Mouse (Mus musculus) small intestine, adult 2 months (tissue): ENCODE data around the gene Nav2. TPM values are rescaled to one million over a fixed set of nuclear protein-coding genes. Genes with fewer than 3 reads are reported as not detected.

Experiments
- H3K27ac ChIP-seq: fragments of 200-500 bp; 2 replicates; pipeline ENCODE4 v1.5.1; 2012; ENCODE audit warnings: low read depth, low read length, control low read depth, inconsistent platforms; ENCODE audit not compliant: insufficient read depth
- H3K27me3 ChIP-seq: fragments of 200-500 bp; 2 replicates; pipeline ENCODE4 v1.6.1; 2012; ENCODE audit warnings: mild to moderate bottlenecking, moderate library complexity, low read length, inconsistent platforms; ENCODE audit not compliant: control insufficient read depth, insufficient read depth
- H3K36me3 ChIP-seq: fragments of 200-500 bp; 2 replicates; pipeline ENCODE4 v1.6.1; 2012; ENCODE audit warnings: mild to moderate bottlenecking, low read length, control low read depth, inconsistent platforms; ENCODE audit not compliant: control insufficient read depth, insufficient read depth
- H3K4me1 ChIP-seq: fragments of 200-500 bp; 2 replicates; pipeline ENCODE4 v1.6.1; 2012; ENCODE audit warnings: low read length, inconsistent platforms, mixed read lengths; ENCODE audit not compliant: control insufficient read depth, insufficient read depth, insufficient read length
- H3K4me3 ChIP-seq: fragments of 200-500 bp; 2 replicates; pipeline ENCODE4 v1.5.1; 2012; ENCODE audit warnings: low read depth, mild to moderate bottlenecking, control low read depth, inconsistent platforms, low read length, moderate library complexity
- CTCF ChIP-seq: fragments of 200-500 bp; IDR thresholded peaks from 2 replicates; pipeline ENCODE4 v1.5.1; 2012; ENCODE audit warnings: low read depth, mild to moderate bottlenecking, control low read depth, inconsistent platforms, low read length, moderate library complexity, mixed read lengths; ENCODE audit not compliant: insufficient replicate concordance, insufficient read length; ENCODE audit errors: extremely low read depth
- POLR2A ChIP-seq: fragments of 200-500 bp; IDR thresholded peaks from 2 replicates; pipeline ENCODE4 v1.6.1; 2012; ENCODE audit warnings: low read depth, mild to moderate bottlenecking, control low read depth, inconsistent platforms, low read length, moderate library complexity
- WGBS: fragments of 180-500 bp; shearing (Covaris S2); methylation state at CpG from one replicate; pipeline ENCODE4 v1.1.7; 2018; 5-methylcytosine and 5-hydroxymethylcytosine counted together
- polyA plus RNA-seq: library from polyadenylated mRNA; depleted of rRNA; stranded (reverse); fragments of >200 nt; gene quantifications from 2 replicates; pipeline ENCODE4 v1.2.3, GENCODE M21; 2012

Nav2 gene
- polyA plus RNA-seq, 1 experiment, result 8.5 TPM

DNA sequence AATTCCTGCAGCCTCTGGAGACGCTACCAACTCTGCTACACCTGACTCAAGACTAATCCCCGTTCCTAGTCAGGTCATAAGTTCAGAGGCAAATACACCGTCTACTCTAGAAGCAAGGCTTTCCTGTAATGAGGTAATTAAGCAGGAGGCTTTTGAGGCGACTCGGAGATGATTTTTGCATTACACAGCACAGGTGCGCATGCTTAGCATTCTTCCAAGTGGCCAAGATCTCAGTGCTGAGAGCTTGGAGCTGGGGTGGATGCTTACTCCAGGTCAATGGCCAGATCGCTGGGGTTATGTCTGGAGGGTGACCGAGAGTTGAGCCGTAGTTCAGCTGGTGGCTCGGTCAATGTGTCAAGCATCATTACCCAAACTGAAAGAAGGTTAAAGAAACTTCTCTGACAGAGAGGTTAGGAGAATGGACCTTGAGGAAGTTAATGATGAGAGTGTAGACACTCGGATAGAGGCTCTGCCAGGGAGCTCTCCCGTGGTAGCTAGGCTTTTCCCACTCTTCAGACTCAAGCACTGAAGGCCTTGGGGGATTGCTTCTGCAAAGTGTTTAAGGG, 161.0 kb downstream of the Nav2 start:
- H3K4me3 ChIP-seq, result no peak overlapping the region
- H3K27me3 ChIP-seq, result no peaks in the 10 kb centered on the region
- 0 out of 2 replicates have a peak, but pooled peaks cover 2% of the 10 kb centered on the region for H3K4me1 ChIP-seq
- TF ChIP-seq CTCF (no peak), POLR2A (no peak)
- H3K27ac ChIP-seq, result no peak overlapping the region
- 69% methylated on average over 12 of the region's 12 CpGs for WGBS
- H3K36me3 ChIP-seq, result no peaks in the 10 kb centered on the region

DNA sequence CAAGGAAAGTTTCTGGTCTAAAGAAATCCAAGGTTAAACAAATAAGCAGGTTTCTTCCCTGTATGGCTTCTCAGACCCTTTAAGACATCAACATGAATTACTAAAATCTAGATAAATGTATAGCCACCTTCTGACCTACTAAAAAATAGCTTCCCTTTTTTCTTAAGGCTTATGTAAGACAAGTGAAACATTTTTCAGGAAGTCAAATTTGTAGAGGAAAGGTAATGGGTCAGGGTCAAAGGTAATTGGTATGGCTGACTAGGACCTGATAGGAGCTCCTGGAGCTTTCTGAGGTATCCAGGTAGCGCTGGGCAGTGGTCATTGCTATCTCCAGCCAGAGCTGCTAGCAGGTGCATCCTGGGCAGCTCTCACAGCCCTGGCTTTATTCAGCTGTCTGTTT, 162.1 kb downstream of the Nav2 start:
- TF ChIP-seq CTCF (no peak), POLR2A (no peak)
- 0 out of 2 replicates have a peak, but pooled peaks cover under 1% of the 10 kb centered on the region for H3K4me1 ChIP-seq
- no peaks in the 10 kb centered on the region for H3K27me3 ChIP-seq
- H3K4me3 ChIP-seq, result no peak overlapping the region
- H3K27ac ChIP-seq, result no peak overlapping the region
- 60% methylated on average over 1 of the region's 1 CpGs for WGBS
- no peaks in the 10 kb centered on the region for H3K36me3 ChIP-seq

DNA sequence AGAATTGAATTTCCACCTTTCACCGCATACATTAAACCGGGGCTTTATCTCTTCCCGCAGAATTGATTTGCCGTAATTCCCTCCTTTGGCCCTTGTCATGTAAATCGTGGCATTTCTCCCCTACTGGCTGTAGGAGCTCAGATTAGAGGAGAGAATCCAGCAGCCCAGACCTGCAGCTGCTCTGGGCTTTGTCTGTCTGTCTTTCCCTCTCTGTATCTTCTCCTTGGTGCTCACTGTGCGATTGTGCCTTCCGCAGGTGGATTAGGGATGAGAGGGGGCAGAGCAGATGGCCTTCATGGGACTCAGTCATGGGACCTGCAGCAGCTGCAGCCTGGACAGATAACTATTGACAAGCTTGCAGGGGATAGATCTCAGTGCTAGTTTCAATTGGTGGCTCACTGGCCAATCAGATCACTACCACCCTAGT, 162.6 kb downstream of the Nav2 start:
- 45% methylated on average over 7 of the region's 7 CpGs for WGBS
- H3K36me3 ChIP-seq, result no peaks in the 10 kb centered on the region
- no peaks in the 10 kb centered on the region for H3K27me3 ChIP-seq
- no peaks in the 10 kb centered on the region for H3K4me1 ChIP-seq
- H3K4me3 ChIP-seq, result no peak overlapping the region
- H3K27ac ChIP-seq, result no peak overlapping the region
- TF ChIP-seq POLR2A (no peak), CTCF (no peak)

DNA sequence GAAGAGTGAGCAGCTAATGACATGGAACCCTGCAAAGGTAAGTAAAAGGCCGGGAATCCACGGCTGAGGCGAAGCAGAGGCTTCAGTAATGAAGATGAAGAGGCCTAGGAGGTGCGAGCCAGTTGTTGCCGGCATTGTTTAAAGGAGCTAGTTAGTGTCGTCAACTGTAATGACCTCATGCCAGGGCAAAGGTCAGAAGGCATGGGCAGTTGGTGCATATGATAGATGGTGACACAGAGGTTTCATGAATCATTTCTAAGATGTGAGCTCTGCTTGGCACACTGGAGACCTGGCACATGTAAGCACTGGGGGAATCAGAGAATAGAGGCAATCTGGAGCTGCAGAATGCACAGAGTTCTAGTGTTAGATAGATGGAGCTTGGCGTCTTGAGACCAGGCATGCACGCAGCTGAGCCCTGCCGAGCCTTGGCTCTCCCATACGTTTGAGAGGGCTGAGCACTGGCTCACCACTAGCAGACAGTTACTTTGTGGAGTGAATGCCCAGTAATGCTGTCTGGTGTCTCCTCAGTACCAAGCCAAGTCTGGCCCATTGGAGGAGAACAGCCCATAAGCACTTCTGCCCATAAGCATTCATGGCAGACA, 166.9 kb downstream of the Nav2 start:
- no peak overlapping the region for H3K4me3 ChIP-seq
- no peaks in the 10 kb centered on the region for H3K27me3 ChIP-seq
- H3K36me3 ChIP-seq, result no peaks in the 10 kb centered on the region
- 66% methylated on average over 10 of the region's 10 CpGs for WGBS
- no peak overlapping the region for H3K27ac ChIP-seq
- TF ChIP-seq CTCF (no peak), POLR2A (no peak)
- no peaks in the 10 kb centered on the region for H3K4me1 ChIP-seq

DNA sequence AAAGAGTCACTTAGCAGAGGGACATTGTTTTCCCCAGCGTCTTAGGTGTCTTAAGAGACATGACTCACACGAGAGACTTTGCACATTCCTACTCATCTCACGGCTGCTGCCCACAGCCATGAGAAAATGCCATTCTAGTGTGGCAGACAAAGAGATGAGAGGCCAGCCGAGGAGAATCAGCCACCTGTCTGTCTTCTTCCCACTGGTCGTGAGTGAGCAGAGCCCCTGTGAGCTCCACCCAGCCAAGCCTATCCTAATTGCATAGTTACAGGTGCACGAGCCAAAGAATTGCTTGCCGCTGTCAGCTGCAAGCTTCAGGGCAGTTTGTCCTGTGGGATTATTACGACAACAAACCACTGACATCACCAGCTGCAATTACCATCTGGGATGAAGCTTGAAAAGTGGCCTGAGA, 167.8 kb downstream of the Nav2 start:
- Histone ChIP-seq H3K36me3 (no peaks in the 10 kb centered on the region), H3K4me3 (no peak overlapping the region), H3K27me3 (no peaks in the 10 kb centered on the region), H3K4me1 (no peaks in the 10 kb centered on the region), H3K27ac (no peak overlapping the region)
- 34% methylated on average over 8 of the region's 8 CpGs for WGBS
- TF ChIP-seq POLR2A (no peak), CTCF (no peak)

DNA sequence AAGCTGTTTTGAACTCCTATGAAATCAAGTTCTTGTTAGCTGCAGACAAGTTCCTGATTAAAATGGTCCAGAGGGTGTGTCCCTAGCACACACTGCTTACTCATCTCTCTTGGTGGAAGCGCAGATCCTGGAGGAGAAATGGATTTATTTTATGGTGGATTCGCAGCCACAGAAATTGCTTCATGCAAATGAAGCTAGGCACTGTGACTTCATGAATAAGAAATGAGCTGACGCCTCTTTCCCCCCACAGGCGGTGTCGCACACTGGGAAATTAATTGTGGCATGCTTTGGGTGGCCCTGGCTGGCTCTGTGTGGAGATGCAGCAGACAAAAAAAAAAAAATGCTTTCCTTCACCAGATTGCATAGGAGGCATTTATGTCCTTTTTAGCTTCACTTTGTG, 170.4 kb downstream of the Nav2 start:
- 69% methylated on average over 5 of the region's 5 CpGs for WGBS
- Histone ChIP-seq H3K36me3 (no peaks in the 10 kb centered on the region), H3K27ac (no peak overlapping the region), H3K4me3 (no peak overlapping the region), H3K27me3 (no peaks in the 10 kb centered on the region), H3K4me1 (no peaks in the 10 kb centered on the region)
- TF ChIP-seq POLR2A (no peak), CTCF (no peak)

DNA sequence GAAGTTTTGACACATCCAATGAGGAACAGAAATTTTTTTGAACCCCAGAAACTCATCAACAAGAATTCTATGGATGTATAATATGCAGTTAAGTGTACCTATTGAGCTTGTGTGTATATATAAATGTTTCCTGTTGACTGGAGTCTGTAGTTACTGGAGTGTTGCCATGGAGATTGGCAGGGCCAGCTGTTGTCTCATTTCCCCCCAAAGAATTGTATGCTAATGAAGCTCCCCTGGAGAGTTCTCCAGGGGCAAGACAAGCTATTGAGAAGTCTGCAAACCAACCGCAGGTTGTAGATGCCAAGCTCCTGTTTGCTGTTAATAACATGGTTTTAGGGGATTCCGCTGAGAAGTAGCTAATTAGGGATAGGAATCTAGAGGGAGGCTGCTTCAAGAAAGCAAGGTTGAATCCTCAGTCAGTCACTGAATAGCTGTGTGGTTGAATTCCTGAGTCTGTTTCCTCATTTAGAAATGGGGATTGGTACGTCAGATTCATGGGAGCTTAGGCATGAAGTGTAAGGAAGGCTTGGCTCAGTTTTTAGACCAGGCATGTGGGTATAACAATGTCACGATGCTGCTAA, 174.2 kb downstream of the Nav2 start:
- Histone ChIP-seq H3K4me3 (no peak overlapping the region), H3K36me3 (no peaks in the 10 kb centered on the region), H3K27me3 (no peaks in the 10 kb centered on the region), H3K27ac (no peak overlapping the region), H3K4me1 (no peaks in the 10 kb centered on the region)
- TF ChIP-seq POLR2A, result no peak
- TF ChIP-seq CTCF, result no peak
- 57% methylated on average over 4 of the region's 4 CpGs for WGBS
